Mouse (Mus musculus): ENCODE results near the gene Ptgis. TPM values are rescaled to one million over a fixed set of nuclear protein-coding genes. Genes with fewer than 3 reads are reported as not detected.

Gene Ptgis
- polyA plus RNA-seq, 1 experiment from 2014 or later, result 17.7 TPM

GRCm38 (mm10) chr2:167185432-167185831 is 55.0 kb downstream of the Ptgis start:
- H3K4me3 ChIP-seq (replicated peaks; ENCODE audit: low read depth, low read length), result no peak overlapping the region
- 77% methylated on average over 2 of the region's 2 CpGs for WGBS
- peaks cover 3% of the 10 kb centered on the region; the same call in 1 of the 2 replicates for H3K4me1 ChIP-seq (replicated peaks; ENCODE audit: insufficient read depth, low read length)
- no peak overlapping the region for H3K27ac ChIP-seq
- no peak overlapping the region for H3K9ac ChIP-seq (ENCODE audit: low read depth, low read length)
- no peaks in the 10 kb centered on the region for H3K27me3 ChIP-seq (ENCODE audit: insufficient read depth, low read length)
- no peak for ATAC-seq (replicated peaks; ENCODE audit: low FRiP score, low read depth)
- H3K4me2 ChIP-seq (ENCODE audit: low read length), result no peak overlapping the region
- no peaks in the 10 kb centered on the region for H3K9me3 ChIP-seq (replicated peaks; ENCODE audit: low read length)
- no peaks in the 10 kb centered on the region for H3K36me3 ChIP-seq (ENCODE audit: insufficient read depth, low read length)
- TF ChIP-seq CTCF (IDR thresholded peaks at IDR 0.05; ENCODE audit: low read depth), result no peak
- no peak for DNase-seq (ENCODE audit: low spot score)

- no peak overlapping the region for H3K9ac ChIP-seq (ENCODE audit: low read depth, low read length)
- DNase-seq (ENCODE audit: low spot score) (no peak), ATAC-seq (replicated peaks; ENCODE audit: low FRiP score, low read depth) (no peak)
- no peaks in the 10 kb centered on the region for H3K9me3 ChIP-seq (replicated peaks; ENCODE audit: low read length)
- H3K27ac ChIP-seq, result no peak overlapping the region
- TF ChIP-seq CTCF (IDR thresholded peaks at IDR 0.05; ENCODE audit: low read depth), result no peak
- 66% methylated on average over 14 of the region's 14 CpGs for WGBS
- no peaks in the 10 kb centered on the region for H3K27me3 ChIP-seq (ENCODE audit: insufficient read depth, low read length)
- H3K4me1 ChIP-seq (replicated peaks; ENCODE audit: insufficient read depth, low read length), result no peaks in the 10 kb centered on the region
- H3K4me2 ChIP-seq (ENCODE audit: low read length), result no peak overlapping the region
- no peaks in the 10 kb centered on the region for H3K36me3 ChIP-seq (ENCODE audit: insufficient read depth, low read length)
- no peak overlapping the region for H3K4me3 ChIP-seq (replicated peaks; ENCODE audit: low read depth, low read length)
Measured at GRCm38 (mm10) chr2:167181662-167182389, 58.6 kb downstream of the Ptgis start.

- 64% methylated on average over 8 of the region's 8 CpGs for WGBS
- no peaks in the 10 kb centered on the region for H3K4me1 ChIP-seq (replicated peaks; ENCODE audit: insufficient read depth, low read length)
- no peaks in the 10 kb centered on the region for H3K27me3 ChIP-seq (ENCODE audit: insufficient read depth, low read length)
- H3K4me2 ChIP-seq (ENCODE audit: low read length), result no peak overlapping the region
- no peaks in the 10 kb centered on the region for H3K36me3 ChIP-seq (ENCODE audit: insufficient read depth, low read length)
- ATAC-seq (replicated peaks; ENCODE audit: low FRiP score, low read depth) (no peak), DNase-seq (ENCODE audit: low spot score) (no peak)
- H3K9me3 ChIP-seq (replicated peaks; ENCODE audit: low read length), result no peaks in the 10 kb centered on the region
- H3K27ac ChIP-seq, result no peak overlapping the region
- H3K9ac ChIP-seq (ENCODE audit: low read depth, low read length), result no peak overlapping the region
- TF ChIP-seq CTCF (IDR thresholded peaks at IDR 0.05; ENCODE audit: low read depth), result no peak
- H3K4me3 ChIP-seq (replicated peaks; ENCODE audit: low read depth, low read length), result no peak overlapping the region
Measured at GRCm38 (mm10) chr2:167181096-167181495, 59.3 kb downstream of the Ptgis start.

GRCm38 (mm10) chr2:167179301-167179700 is 61.1 kb downstream of the Ptgis start:
- ATAC-seq (replicated peaks; ENCODE audit: low FRiP score, low read depth) (no peak), DNase-seq (ENCODE audit: low spot score) (no peak)
- no peaks in the 10 kb centered on the region for H3K36me3 ChIP-seq (ENCODE audit: insufficient read depth, low read length)
- H3K4me2 ChIP-seq (ENCODE audit: low read length), result no peak overlapping the region
- H3K4me1 ChIP-seq (replicated peaks; ENCODE audit: insufficient read depth, low read length), result no peaks in the 10 kb centered on the region
- H3K27me3 ChIP-seq (ENCODE audit: insufficient read depth, low read length), result no peaks in the 10 kb centered on the region
- no peak for TF ChIP-seq CTCF (IDR thresholded peaks at IDR 0.05; ENCODE audit: low read depth)
- 87% methylated on average over 10 of the region's 10 CpGs for WGBS
- H3K9me3 ChIP-seq (replicated peaks; ENCODE audit: low read length), result no peaks in the 10 kb centered on the region
- no peak overlapping the region for H3K9ac ChIP-seq (ENCODE audit: low read depth, low read length)
- H3K4me3 ChIP-seq (replicated peaks; ENCODE audit: low read depth, low read length), result no peak overlapping the region
- H3K27ac ChIP-seq, result no peak overlapping the region

GRCm38 (mm10) chr2:167177231-167177641 is 63.2 kb downstream of the Ptgis start:
- no peaks in the 10 kb centered on the region for H3K27me3 ChIP-seq (ENCODE audit: insufficient read depth, low read length)
- no peaks in the 10 kb centered on the region for H3K4me1 ChIP-seq (replicated peaks; ENCODE audit: insufficient read depth, low read length)
- no peak overlapping the region for H3K4me3 ChIP-seq (replicated peaks; ENCODE audit: low read depth, low read length)
- ATAC-seq (replicated peaks; ENCODE audit: low FRiP score, low read depth) (no peak), DNase-seq (ENCODE audit: low spot score) (no peak)
- no peak overlapping the region for H3K9ac ChIP-seq (ENCODE audit: low read depth, low read length)
- no peak for TF ChIP-seq CTCF (IDR thresholded peaks at IDR 0.05; ENCODE audit: low read depth)
- no peak overlapping the region for H3K4me2 ChIP-seq (ENCODE audit: low read length)
- WGBS, result 64% methylated on average over 10 of the region's 10 CpGs
- H3K9me3 ChIP-seq (replicated peaks; ENCODE audit: low read length), result no peaks in the 10 kb centered on the region
- no peaks in the 10 kb centered on the region for H3K36me3 ChIP-seq (ENCODE audit: insufficient read depth, low read length)
- H3K27ac ChIP-seq, result no peak overlapping the region

GRCm38 (mm10) chr2:167175284-167175683 is 65.1 kb downstream of the Ptgis start:
- H3K36me3 ChIP-seq (ENCODE audit: insufficient read depth, low read length), result no peaks in the 10 kb centered on the region
- no peak for DNase-seq (ENCODE audit: low spot score)
- H3K27ac ChIP-seq, result no peak overlapping the region
- no peak overlapping the region for H3K4me2 ChIP-seq (ENCODE audit: low read length)
- no peaks in the 10 kb centered on the region for H3K4me1 ChIP-seq (replicated peaks; ENCODE audit: insufficient read depth, low read length)
- no peak overlapping the region for H3K9ac ChIP-seq (ENCODE audit: low read depth, low read length)
- no peak overlapping the region for H3K4me3 ChIP-seq (replicated peaks; ENCODE audit: low read depth, low read length)
- TF ChIP-seq CTCF (IDR thresholded peaks at IDR 0.05; ENCODE audit: low read depth), result no peak
- no peak for ATAC-seq (replicated peaks; ENCODE audit: low FRiP score, low read depth)
- H3K9me3 ChIP-seq (replicated peaks; ENCODE audit: low read length), result no peaks in the 10 kb centered on the region
- WGBS, result 90% methylated on average over 6 of the region's 6 CpGs
- H3K27me3 ChIP-seq (ENCODE audit: insufficient read depth, low read length), result no peaks in the 10 kb centered on the region
